Mouse (Mus musculus) thymus, adult 2 months (tissue): Measurements from ENCODE around the gene Padi1.

Experiments used
- CTCF ChIP-seq: fragments of 200-500 bp; IDR thresholded peaks from 2 replicates; pipeline ENCODE4 v1.5.1; 2012; ENCODE audit warnings: mild to moderate bottlenecking, control low read depth, low read length, moderate library complexity, borderline replicate concordance; ENCODE audit not compliant: control insufficient read depth, poor library complexity, insufficient read depth; ENCODE audit errors: extremely low read depth
- POLR2A ChIP-seq: fragments of 200-500 bp; IDR thresholded peaks from 2 replicates; pipeline ENCODE4 v1.6.1; 2012; ENCODE audit warnings: mild to moderate bottlenecking, low read length, control low read depth, moderate library complexity; ENCODE audit not compliant: control insufficient read depth, poor library complexity, insufficient read depth; ENCODE audit errors: extremely low read depth

DNA sequence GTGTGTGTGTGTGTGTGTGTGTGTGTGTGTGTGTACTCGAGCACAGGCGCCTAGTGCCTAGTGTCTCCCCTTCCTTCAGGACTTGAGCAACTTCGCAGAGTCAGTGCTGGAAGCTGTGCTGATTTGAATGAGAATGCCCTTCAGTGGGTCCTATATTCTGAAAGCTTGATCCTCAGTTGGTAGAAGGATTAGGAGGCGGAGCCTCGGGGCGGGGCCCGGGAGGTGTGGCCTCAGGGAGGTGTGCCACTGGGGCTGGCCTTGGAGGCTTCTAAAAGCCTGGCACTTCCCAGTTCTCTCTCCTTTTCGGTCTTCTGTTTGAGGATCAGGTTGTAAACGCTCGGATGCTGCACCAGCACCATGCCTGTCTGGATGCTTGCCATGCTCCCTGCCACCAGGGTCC lies 9.9 kb downstream of the Padi1 start:
- TF ChIP-seq CTCF (no peak), POLR2A (no peak)
